Mouse (Mus musculus) forebrain, embryonic 16.5 days (tissue): Measurements from ENCODE around the gene Krtap5-5. TPM values are rescaled to one million over a fixed set of nuclear protein-coding genes. Genes with fewer than 3 reads are reported as not detected.
"Not testable (repeated sequence)": the region's sequence is repeated elsewhere in the genome, so short reads cannot be mapped to it uniquely, and the experiment has no call there.

Experiments used
- ATAC-seq: fragments of 200-750 bp; cut with Nextera tagmentation; 2 replicates; pipeline ENCODE4 v1.8.0; 2017; ENCODE audit warnings: mild to moderate bottlenecking, moderate library complexity
- H3K27ac ChIP-seq: fragments of 300-500 bp; sonication (generic); 2 replicates; pipeline ENCODE4 v1.5.1; 2014; ENCODE audit warnings: low read length, control low read depth
- H3K27me3 ChIP-seq: fragments of 300-500 bp; sonication (generic); replicated peaks from 2 replicates; pipeline ENCODE4 v1.6.1; 2014; ENCODE audit warnings: low read length; ENCODE audit not compliant: control insufficient read depth, insufficient read depth
- H3K36me3 ChIP-seq: fragments of 300-500 bp; sonication (generic); 2 replicates; pipeline ENCODE4 v1.6.1; 2014; ENCODE audit not compliant: control insufficient read depth, insufficient read depth
- H3K4me1 ChIP-seq: fragments of 300-500 bp; sonication (generic); replicated peaks from 2 replicates; pipeline ENCODE4 v1.6.1; 2014; ENCODE audit warnings: low read length; ENCODE audit not compliant: control insufficient read depth, insufficient read depth
- H3K4me2 ChIP-seq: fragments of 300-500 bp; sonication (generic); 2 replicates; pipeline ENCODE4 v1.6.1; 2014; ENCODE audit warnings: mild to moderate bottlenecking, low read length, control low read depth
- H3K4me3 ChIP-seq: fragments of 300-500 bp; sonication (generic); replicated peaks from 2 replicates; pipeline ENCODE4 v1.5.1; 2014; ENCODE audit warnings: mild to moderate bottlenecking, low read length, control low read depth
- H3K9ac ChIP-seq: fragments of 300-500 bp; sonication (generic); replicated peaks from 2 replicates; pipeline ENCODE4 v1.6.1; 2014; ENCODE audit warnings: low read depth, low read length, control low read depth
- H3K9me3 ChIP-seq: fragments of 300-500 bp; sonication (generic); 2 replicates; pipeline ENCODE4 v1.6.1; 2016; ENCODE audit warnings: low read length; ENCODE audit not compliant: control insufficient read depth
- WGBS: fragments of 180-500 bp; shearing (Covaris S2); extraction: QIAGEN DNeasy Blood & Tissue Kit; methylation state at CpG from one replicate; pipeline ENCODE4 v1.1.7; 2014; 5-methylcytosine and 5-hydroxymethylcytosine counted together
- polyA plus RNA-seq: library from polyadenylated mRNA; unstranded; fragments of >200 nt; fragmentation: Nextera tagmentation; extraction: Ambion mirVana; gene quantifications from 2 replicates; pipeline ENCODE4 v1.2.1, GENCODE M21; 2015

Krtap5-5 gene
- polyA plus RNA-seq, result not detected in 2 replicates

DNA sequence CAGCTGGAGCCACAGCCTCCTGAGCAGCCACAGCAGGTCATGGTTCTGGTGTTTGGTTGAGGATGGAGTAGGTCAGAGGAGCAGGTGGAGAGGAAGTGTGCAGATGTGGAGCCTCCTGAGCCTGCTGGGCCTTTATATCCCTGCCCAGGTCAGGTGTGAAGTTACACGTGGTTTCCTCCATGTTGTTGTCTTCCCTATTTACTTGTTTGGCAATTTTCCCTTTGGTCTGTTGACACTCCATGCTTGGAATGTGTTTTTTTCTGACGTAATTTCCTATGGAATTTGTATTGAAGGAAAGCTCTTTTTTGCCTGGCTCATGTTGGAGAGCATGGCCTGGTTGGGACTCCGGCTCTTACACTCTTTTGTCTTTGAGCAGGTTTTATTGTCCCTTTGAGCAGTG is at the start of gene Krtap5-5:
Gene Krtap5-5 (minus strand): TSS at position 101 of the 400 bp plus-strand sequence.
- not testable (repeated sequence) for H3K9ac ChIP-seq, H3K27me3 ChIP-seq, H3K9me3 ChIP-seq, H3K4me1 ChIP-seq, H3K36me3 ChIP-seq, H3K4me2 ChIP-seq, H3K4me3 ChIP-seq, H3K27ac ChIP-seq, ATAC-seq
- WGBS, result 51% methylated on average over 3 of the region's 3 CpGs

DNA sequence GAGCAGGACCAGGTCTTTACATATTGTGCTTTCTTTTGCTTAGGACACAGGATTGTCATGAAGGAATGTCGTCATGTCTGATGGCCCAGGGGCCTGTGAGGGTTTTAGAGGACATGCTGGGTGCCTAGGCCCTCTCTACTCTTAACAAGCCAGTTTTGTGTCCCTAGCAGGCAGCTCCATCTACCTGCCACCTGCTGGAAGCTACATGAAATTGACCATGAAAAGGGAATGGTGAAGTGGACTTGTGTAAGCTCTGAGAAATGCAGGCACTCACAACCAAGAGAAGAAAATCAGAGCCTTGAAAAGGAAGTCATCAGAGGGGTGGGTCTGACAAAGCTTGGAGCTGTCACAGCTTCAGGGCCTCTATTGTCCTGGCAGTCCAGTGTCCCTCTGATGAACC is 49.5 kb upstream of the Krtap5-5 start:
- H3K9ac ChIP-seq, H3K36me3 ChIP-seq, H3K4me2 ChIP-seq, H3K4me1 ChIP-seq, ATAC-seq, H3K9me3 ChIP-seq, H3K27ac ChIP-seq, H3K4me3 ChIP-seq: not testable (repeated sequence)
- WGBS, result 80% methylated on average over 1 of the region's 1 CpGs
- H3K27me3 ChIP-seq, result peaks cover 10% of the 10 kb centered on the region

DNA sequence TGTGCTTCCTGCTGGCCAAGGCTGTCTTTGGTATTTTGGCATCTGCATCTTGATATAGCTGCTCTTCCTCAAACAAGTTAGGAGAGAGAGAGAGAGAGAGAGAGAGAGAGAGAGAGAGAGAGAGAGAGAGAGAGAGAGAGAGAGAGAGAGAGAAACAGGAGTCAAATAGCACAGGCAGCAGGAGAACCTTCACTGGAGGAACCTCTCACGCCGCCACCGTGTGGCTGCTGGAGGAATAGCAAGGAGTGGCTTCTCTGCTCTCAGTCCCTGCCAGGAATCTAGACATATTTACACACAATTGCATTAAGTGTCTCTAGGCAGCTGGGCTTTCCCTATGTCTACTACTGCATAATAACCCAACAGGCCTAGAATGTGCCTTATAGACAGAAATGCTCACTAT is 48.4 kb upstream of the Krtap5-5 start:
- H3K4me3 ChIP-seq, H3K36me3 ChIP-seq, H3K4me2 ChIP-seq, H3K27me3 ChIP-seq, H3K9ac ChIP-seq, H3K27ac ChIP-seq, H3K9me3 ChIP-seq, H3K4me1 ChIP-seq: not testable (repeated sequence)
- WGBS, result 0% methylated on average over 3 of the region's 3 CpGs
- peak; percentile 40; the same call in 1 of the 2 replicates for ATAC-seq

DNA sequence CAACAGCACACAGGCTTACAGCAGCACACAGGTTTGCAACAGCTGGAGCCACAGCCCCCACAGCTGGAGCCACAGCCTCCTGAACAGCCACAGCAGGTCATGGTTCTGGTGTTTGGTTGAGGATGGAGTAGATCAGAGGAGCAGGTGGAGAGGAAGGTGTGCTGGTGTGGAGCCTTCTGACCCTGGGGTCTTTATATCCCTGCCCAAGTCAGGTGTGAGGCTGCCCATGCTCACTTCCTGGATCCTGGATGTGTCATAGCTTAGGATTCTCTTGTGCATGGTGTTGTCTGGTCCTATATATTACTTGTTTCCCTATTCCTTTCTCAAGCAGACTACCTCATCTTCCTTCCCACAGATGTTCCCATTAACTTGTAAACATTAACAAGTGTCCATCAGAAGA is 44.5 kb upstream of the Krtap5-5 start, which contains the start of gene Gm4559:
Gene Gm4559 (minus strand): TSS at position 101 of the 400 bp plus-strand sequence.
- not testable (repeated sequence) for H3K4me3 ChIP-seq, H3K9ac ChIP-seq, H3K27ac ChIP-seq, H3K4me2 ChIP-seq, H3K36me3 ChIP-seq, H3K9me3 ChIP-seq, H3K4me1 ChIP-seq, ATAC-seq, H3K27me3 ChIP-seq

DNA sequence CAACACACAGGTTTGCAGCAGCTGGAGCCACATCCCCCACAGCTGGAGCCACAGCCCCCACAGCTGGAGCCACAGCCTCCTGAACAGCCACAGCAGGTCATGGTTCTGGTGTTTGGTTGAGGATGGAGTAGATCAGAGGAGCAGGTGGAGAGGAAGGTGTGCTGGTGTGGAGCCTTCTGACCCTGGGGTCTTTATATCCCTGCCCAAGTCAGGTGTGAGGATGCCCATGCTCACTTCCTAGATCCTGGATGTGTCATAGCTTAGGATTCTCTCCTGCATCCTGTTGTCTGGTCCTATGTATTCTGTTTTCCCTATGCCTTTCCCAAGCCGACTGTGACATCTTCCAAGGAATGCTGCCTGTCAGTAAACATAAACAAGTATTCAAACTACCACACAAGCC is 28.5 kb upstream of the Krtap5-5 start, which contains the start of gene Gm2431:
Gene Gm2431 (minus strand): TSS at position 101 of the 400 bp plus-strand sequence.
- H3K4me2 ChIP-seq, ATAC-seq, H3K4me3 ChIP-seq, H3K9me3 ChIP-seq, H3K9ac ChIP-seq, H3K36me3 ChIP-seq, H3K27me3 ChIP-seq, H3K27ac ChIP-seq, H3K4me1 ChIP-seq: not testable (repeated sequence)
- WGBS, result 55% methylated on average over 1 of the region's 1 CpGs

DNA sequence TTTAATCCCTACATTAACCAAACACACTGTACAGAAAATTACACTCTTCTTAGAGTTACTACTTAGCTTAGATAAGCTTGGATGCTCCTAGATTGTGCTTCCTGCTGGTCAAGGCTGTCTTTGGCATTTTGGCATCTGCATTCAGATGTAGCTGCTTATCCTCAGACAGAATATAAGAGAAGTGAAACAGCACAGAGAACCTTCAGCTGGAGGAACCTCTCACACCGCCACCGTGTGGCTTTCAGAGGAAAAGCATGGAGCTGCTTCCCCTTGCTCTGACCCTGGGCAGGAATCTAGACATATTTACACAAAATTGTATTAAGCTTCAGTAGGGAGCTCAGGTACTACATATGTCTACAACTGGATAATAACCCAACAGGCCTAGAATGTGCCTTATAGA is 25.7 kb upstream of the Krtap5-5 start:
- no peak overlapping the region for H3K9ac ChIP-seq
- H3K27ac ChIP-seq, result no peak overlapping the region
- no peaks in the 10 kb centered on the region for H3K27me3 ChIP-seq
- no peaks in the 10 kb centered on the region for H3K9me3 ChIP-seq
- WGBS, result 1% methylated on average over 2 of the region's 2 CpGs
- H3K4me2 ChIP-seq, result no peak overlapping the region
- H3K36me3 ChIP-seq, result no peaks in the 10 kb centered on the region
- ATAC-seq, result no peak
- H3K4me3 ChIP-seq, result no peak overlapping the region
- H3K4me1 ChIP-seq, result no peaks in the 10 kb centered on the region

DNA sequence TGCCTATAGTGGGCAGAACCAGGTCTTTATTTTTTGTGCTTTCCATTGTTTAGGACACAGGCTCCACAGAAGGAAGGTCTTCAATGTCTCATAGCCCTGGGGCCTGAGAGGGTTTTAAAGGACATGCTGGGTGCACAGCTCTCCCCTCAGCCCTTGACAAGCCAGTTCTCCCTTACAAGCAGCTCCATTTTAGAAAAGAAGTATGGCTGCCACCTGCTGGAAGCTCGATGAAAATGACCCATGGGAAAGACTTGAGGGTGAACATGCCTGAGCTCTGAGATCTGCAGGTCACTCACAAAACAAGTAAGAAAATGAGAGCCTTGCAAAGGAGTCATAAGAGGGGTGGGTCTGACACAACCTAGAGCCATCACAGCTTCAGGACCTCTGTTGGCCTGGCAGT is 20.1 kb upstream of the Krtap5-5 start:
- ATAC-seq, result no peak
- WGBS, result 0% methylated on average over 1 of the region's 1 CpGs
- no peaks in the 10 kb centered on the region for H3K4me1 ChIP-seq

DNA sequence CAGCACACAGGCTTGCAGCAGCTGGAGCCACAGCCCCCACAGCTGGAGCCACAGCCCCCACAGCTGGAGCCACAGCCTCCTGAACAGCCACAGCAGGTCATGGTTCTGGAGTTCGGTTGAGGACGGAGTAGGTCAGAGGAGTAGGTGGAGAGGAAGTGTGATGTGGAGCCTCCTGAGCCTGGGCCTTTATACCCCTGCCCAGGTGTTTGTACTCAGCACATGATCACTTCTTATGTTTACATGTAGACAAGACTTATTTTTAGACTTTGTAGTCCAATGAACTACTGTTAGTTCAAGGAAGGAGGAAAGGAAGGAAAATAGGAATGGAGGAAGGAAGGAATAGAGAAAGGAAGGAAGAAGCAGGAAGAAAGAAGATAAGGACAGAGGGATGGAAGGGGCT is 11.2 kb upstream of the Krtap5-5 start, which contains the start of gene Gm40460:
Gene Gm40460 (minus strand): TSS at position 101 of the 400 bp plus-strand sequence.
- Histone ChIP-seq H3K4me1 (no peaks in the 10 kb centered on the region), H3K27ac (no peak within 1 kb of the TSS), H3K4me3 (no peak within 1 kb of the TSS), H3K4me2 (no peak within 1 kb of the TSS), H3K36me3 (no peaks in the 10 kb centered on the region), H3K27me3 (no peaks in the 10 kb centered on the region), H3K9ac (no peak within 1 kb of the TSS), H3K9me3 (no peaks in the 10 kb centered on the region)
- WGBS, result 49% methylated on average over 2 of the region's 2 CpGs
- ATAC-seq, result no peak

More for the DNA sequence above, 20.1 kb upstream of the Krtap5-5 start:
- Histone ChIP-seq H3K36me3 (no peaks in the 10 kb centered on the region), H3K4me3 (no peak overlapping the region), H3K27ac (no peak overlapping the region), H3K4me2 (no peak overlapping the region), H3K9ac (no peak overlapping the region), H3K27me3 (no peaks in the 10 kb centered on the region), H3K9me3 (no peaks in the 10 kb centered on the region)

DNA sequence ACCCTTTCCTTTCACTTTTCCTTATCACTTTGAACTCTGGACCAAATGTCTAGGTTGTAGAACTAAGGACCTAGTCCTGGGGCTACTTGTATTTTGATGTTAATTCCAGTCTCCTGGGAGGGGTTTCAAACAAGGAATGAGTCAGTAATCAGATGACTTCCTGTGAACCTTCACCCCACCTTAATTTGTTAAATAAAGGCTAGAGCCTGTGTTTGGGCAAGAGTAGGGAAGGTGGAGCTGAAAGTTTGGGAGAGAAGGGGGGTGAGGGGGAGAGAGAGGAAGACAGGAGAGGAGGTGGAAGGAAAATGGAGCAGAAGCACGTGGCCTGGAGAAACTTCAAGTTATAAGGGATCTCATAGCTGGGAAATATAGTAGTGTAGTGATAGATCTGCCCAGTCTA is 1.8 kb upstream of the Krtap5-5 start:
- no peaks in the 10 kb centered on the region for H3K4me1 ChIP-seq
- H3K9me3 ChIP-seq, result no peaks in the 10 kb centered on the region
- ATAC-seq, result no peak
- H3K27me3 ChIP-seq, result no peaks in the 10 kb centered on the region
- no peak overlapping the region for H3K27ac ChIP-seq
- H3K4me2 ChIP-seq, result no peak overlapping the region
- 29% methylated on average over 1 of the region's 1 CpGs for WGBS
- H3K9ac ChIP-seq, result no peak overlapping the region
- H3K36me3 ChIP-seq, result no peaks in the 10 kb centered on the region
- no peak overlapping the region for H3K4me3 ChIP-seq

DNA sequence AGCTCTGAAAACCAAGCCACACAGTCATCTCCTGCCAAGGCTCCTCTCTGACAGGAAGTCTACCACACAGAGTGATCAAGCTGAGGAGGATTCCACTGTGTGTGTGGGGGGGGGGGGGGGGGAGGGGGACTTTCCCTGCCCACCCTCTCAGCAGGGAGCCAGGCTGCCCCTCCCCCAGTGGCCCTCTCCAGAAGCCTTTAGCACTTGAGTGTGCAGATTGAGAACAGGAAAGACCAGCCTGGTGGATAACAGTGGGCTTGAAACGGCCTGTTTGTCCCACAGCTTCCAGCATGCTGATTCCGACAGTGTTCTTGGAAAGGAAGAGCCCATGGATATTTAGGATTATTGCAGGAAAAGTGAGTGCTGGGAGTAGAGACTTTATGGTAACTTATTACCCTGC is 5.3 kb downstream of the Krtap5-5 start:
- WGBS, result 60% methylated on average over 2 of the region's 2 CpGs
- Histone ChIP-seq H3K9ac (no peak overlapping the region), H3K27me3 (no peaks in the 10 kb centered on the region), H3K9me3 (no peaks in the 10 kb centered on the region), H3K4me2 (no peak overlapping the region), H3K4me3 (no peak overlapping the region), H3K36me3 (no peaks in the 10 kb centered on the region), H3K4me1 (no peaks in the 10 kb centered on the region), H3K27ac (no peak overlapping the region)
- no peak for ATAC-seq
